Mouse (Mus musculus): Measurements from ENCODE around the gene Stxbp2.

The Stxbp2 gene

DNA sequence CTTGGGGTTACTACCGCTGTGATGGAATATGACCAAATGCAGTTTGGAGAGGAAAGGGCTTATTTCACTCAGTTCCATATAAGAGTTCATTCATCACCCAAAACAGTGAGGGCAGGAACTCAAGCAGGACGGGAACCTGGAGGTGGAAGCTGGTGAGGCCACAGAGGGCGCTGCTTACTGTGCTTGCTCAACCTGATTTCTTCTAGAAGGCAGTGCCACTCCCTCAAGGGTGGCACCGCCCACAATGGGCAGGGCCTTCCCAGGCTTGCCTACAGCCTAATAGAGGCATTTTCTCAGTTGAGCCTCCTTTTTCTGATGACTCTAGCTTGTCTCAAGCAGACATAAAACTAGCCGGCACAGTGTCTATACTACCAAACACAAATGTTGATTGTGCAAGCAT lies 15.0 kb downstream of the Stxbp2 start:
- DNase-seq: no peak

DNA sequence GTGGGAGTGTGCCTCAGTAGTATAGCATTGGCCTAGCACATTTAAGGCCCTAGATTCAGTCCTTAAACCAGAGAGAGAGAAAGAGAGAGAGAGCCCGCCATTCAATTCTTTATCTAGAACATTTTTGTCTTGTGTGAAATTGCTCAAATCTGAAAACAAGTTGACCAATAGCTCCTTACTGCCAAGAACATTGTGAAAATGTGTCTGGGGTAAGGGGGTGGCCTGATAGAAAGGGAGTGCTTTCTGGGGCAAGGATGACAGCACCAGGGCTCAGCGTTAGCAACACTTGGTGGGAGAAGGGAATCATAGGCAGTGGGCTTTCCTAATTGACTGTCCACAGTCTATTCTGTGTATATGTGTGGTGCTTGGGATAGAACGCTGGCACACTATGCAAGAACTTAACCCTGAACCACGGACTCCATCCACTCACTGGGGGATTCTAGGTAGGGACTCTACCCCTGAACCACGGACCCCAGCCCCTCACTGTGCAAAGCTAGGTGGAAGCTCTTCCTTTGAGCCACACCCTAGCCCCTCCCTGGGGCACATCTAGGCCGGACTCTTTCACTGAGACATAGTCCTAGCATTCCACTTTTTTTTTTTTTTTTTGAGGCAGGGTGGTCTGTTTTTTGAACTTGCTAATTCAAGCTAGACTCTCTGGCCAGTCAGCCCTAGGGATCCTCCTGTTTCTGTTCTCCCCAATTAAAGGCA lies 16.2 kb downstream of the Stxbp2 start:
- DNase-seq: no peak

DNA sequence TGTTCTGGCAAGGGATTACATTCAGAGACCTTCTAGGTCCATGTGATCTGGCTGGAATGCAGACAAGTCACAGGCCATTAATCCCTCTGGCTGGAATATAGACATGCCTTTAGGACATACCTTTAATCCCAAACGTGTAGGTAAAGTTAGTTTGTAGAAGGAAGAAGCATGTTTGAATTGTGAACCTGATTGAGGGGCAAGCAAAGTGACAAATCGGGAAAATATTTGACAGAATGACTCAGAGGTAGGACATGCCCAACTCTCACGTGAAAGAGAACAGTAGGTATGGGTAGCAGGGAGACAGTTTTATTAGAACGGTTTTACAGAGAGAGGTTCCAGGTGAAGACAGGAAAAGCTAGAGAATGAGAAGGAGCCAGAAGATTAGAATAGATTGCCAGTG lies 16.8 kb downstream of the Stxbp2 start:
- no peak for DNase-seq

DNA sequence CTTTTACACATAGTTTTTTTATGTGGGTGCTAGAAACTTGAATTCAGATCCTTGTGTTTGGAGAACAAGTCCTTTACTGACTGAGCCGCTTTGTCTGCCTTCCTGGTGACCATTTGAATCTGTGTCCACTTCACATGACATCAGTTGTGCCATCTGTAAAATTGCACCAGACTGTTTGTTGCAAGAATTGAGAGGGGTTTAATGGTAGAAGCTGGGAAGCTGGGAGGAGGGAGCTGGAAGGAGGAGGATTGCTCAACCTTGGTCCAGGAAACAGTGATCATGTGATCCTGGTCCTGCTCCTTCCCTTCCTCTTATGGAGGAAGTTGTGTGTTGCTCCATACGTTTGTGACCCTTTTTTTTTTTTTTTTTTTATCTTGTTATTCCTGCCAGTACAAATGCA lies 17.5 kb downstream of the Stxbp2 start:
- no peak for DNase-seq

DNA sequence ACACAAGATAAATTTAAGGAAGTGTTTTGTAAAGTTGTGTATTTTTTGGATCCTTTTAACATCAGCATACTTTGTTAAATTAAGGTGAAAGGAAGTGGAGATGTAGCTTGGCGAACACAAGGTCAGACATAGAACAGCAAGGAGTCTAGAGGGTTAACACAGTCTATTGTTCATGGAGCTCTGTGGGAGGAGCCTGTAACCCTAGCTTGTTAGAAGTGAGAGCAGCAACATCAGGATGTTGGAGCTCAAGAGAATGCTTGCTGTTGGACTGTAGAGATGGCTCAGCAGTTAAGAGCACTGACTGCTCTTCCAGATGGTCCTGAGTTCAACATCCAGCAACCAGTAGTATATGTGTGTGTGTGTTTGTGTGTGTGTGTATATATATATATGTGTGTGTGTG lies 18.2 kb downstream of the Stxbp2 start:
- no peak for DNase-seq

DNA sequence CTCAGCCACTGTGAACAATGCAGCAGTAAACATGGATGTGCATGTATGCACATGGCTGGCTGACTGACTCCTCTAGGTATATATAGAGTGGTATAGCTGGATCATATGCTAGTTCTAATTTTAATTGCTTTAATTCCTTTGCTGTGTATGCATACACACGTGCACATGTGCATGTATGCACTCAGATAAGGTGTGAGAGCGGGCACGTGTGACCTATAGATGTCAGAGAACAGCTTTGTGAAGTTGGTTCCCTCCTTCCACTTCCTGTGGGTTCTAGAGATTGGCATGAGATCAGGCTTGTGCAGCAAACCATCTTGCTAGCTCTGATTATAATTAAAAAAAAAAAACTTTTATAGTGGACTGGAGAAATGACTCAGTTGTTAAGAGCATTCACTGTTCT lies 22.1 kb downstream of the Stxbp2 start:
- no peak for DNase-seq

DNA sequence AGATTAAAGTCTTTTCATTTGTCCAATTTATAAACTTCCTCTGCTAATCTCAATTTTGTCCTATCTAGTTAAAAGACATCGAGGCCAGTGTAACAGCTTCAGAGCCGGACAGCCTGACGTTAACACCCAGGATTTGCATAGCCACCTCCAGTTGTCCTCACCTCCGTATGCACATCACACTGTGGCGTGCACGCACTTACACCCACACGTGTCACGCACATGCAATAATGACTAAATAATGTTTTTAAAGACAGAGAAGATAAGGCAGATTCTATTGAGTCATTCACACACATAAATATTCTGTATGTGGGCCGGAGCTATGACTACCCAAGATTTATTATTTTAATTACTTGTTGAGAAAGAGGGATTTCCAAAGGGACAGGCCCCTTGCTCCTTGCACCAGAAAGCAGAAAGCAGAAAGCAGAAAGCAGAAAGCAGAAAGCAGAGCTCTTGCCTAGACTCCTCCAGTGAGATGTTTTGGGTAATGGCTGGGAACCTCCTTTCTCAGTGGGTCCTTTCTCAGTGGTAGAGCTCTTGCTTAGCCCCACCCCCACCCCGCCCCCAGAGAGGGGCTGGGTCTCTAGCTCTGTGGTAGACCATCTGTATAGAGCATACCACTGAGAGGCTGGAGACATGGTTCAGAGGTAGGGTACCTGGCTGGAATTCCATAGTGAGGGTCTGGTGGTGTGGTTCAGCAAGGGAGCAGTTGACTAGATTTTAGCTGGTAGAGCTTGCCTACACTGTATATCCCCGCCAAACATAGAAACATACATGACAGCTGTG lies 24.2 kb downstream of the Stxbp2 start:
- no peak for DNase-seq

DNA sequence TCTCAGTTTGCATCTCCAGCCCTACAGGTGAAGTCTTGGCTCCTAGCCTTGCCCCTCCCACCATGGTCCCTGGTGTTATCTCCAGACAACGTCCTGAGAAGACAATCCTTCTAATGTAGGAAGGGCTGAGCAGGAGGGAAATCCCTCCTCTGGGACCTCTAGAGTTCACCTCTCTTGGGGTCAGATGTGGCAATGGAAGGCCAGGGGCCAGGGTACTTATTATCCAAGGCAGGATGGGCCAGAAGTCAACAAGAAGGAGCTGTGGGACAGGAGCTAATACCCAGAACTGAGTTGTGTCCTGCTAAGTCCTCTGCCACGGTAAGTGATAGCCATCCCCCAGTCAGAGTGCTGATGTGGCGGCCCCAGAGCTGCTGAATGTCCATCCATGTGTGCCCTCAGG lies 24.8 kb downstream of the Stxbp2 start, which contains the start of gene Retn:
TSS of gene Retn (plus strand) at position 245 of the 400 bp plus-strand sequence.
- no peak for DNase-seq

DNA sequence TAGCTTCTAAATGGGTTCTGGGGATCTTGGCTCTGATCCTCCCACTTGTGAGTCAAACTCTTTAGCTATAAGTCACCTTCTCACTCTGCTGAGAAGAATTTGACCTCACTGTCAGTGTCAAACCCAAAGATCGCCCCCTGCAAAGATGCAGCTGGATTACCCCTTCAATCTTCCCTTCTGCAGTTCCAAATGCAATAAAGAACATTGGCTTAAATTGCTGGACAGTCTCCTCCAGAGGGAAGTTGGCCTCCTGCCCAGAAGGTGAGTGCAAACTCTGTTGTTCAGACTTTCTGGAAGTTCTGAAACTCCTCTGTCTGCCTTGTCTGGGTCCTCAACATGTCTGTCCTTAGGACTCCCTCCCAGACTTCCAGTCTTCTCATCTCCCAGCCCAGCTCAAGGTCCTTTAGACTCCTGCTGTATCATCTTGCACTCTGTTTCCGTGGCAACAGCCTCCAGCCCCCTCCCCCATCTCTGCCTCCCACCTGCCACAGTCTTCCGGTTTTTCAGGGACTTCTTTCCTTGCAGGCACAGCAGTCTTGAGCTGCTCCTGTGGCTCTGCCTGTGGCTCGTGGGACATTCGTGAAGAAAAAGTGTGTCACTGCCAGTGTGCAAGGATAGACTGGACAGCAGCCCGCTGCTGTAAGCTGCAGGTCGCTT lies 26.1 kb downstream of the Stxbp2 start:
- DNase-seq: no peak

DNA sequence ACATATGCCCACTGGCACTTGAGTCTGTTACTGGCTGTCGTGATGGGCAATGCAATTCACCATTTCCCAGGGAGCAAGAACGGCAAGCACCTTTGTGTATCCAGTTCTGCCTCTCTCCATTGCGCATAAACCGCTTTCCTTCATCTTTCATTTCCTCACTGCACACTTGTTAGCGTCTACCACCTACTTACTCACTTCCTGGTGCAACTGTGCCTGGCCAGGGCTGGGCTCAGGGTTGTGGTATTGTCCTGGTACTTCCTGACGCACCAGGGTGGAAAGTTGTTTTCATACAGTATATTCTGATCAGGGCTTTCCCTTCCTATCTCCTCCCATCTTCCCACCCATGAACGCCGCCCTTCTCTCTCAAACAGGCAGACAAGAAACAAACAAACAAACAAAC lies 30.1 kb downstream of the Stxbp2 start:
- no peak for DNase-seq

DNA sequence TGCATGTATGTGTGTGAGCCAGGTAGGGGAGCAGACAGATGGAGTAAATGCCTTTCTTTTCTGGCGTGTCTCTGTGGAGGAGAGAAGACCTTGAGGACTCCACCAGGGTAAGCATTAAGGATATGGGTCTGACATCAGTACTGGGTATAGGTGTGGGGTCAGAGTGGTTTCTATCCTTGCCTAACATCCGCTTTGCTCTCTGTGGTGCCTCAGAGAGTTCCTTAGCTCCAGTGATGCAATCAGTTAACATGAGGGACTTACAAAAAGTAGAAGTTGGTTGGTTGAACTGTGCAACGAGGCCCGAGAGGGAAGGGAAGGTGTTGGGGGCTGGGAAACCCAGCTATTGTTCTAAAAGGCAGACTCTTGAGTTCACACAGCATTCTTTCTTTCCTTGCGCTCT lies 33.6 kb downstream of the Stxbp2 start:
- DNase-seq: no peak

DNA sequence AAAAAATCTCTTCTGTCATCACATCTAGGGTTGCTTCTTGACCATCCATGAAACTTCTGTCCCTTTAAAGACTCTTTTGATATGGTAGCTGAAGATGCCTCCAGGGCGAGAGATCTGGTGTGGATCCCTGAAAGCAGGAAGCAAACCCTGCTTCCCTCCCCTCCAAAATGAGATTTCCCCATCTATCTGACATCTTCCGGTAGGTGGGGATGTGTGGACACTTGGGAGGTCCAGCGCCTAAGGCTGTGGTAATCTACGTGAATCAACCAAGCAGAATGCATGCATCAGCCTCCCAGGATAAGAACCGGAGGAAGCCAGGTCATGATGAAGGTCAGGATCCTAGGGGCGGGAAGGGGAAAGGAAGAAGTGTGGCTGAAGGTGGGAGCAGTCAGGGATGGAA lies 34.8 kb downstream of the Stxbp2 start, which contains the start of gene Mcemp1:
TSS of gene Mcemp1 (plus strand) at position 248 of the 400 bp plus-strand sequence.
- DNase-seq: no peak

DNA sequence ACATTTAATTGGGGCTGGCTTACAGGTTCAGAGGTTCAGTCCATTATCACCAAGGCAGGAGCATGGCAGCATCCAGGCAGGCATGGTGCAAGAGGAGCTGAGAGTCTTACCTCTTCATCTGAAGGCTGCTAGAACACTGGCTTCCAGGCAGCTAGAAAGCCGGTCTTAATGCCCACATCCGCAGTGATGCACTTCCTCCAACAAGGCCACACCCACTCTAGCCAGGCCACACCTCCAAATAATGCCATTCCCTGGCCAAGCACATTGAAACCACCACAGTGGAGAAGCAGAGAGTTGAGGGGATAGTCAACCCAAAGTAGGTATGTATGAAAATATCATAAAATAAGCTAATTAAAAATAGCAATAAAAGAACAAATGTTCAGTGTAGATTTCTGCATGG lies 39.6 kb downstream of the Stxbp2 start:
- peak; percentile 26 for DNase-seq

DNA sequence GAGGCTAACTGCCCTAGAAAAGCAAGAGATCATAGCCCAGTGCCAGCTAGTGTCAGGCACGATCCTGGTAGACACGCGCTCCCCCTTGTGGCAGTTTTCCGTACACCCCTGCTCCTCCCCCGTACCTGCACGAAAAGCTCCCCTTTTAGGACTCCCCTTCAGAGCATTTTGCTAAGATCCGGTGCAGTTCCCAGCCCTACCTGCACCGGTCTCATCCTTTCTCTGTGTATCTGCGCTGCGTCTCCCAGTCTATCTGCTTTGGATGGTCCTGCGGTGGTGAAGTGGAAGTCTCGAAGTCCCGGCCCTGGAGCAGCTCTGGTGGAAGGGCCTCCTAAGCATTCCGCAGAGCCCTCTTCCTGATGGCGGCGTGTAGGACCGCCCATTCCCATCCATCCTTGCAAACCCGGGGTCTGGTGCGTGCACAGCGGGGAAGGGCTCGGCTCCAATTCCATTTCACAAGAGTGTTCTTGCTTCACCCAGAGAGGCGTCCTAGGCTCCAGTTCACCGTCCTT lies 41.3 kb downstream of the Stxbp2 start, which contains the start of gene Fcor:
TSS of gene Fcor (minus strand) at position 383 of the 512 bp plus-strand sequence.
- DNase-seq: peak; percentile 96

DNA sequence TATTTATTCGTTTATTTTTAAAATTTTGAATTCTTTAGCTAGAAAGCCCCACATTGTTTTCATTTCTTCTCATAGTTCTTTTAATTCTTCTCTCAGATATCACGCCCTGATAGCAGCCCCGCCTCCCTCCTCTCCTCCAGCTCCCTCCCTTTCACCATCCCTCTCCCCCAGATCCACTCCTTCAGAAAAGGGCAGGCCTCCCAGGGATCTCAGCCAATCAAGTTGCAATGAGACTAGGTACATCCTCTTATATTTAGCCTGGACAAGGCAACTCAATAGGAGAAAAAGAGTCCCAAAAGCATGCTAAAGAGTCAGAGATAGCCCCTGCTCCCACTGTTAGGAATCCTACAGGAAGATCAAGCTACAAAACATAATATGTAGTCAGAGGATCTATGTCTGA lies 43.9 kb downstream of the Stxbp2 start:
- peak; percentile 24 for DNase-seq

DNA sequence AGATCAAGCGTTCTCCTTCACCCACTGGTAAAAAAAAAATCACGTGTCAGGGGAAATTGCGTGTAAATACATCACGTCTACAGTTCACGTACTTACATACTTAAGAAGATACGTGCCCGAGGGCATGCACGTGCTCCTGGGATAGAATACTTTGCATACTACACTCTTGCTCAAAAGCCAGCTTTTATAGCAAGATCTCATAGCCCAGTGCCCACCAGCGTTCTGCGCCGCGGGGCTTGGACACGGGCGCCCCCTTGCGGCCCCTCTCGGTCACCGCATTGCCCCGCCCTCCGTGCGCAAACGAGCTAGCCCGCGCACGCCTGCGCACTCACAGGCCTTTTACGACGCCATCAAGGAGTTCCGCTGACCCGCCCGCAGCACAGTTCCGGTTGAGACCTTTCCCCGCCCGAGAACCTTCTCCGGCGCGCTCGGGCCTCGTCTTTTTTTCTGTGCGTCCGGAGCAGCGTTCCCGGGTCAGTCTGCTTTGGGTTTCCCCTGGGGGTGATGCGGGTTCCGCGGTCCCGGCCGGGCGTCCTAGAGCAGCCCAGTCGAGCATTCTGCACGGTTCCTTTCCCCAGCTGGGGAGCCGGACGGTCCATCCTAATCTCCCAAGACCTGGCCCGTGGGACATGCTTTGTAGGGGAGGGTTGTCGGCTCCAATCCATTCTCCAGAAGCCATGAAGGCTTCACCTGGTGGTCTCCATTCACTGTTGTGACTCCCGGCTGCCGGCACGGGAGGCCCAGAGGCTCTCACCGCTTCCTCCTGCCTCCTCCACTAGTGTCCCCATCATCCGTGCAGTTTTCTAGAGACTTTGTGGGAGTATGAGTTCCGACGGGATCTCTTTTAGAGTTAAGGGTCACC lies 45.6 kb downstream of the Stxbp2 start, which contains the start of gene Trappc5:
TSS of gene Trappc5 (plus strand) at position 169 of the 862 bp plus-strand sequence.
- DNase-seq: peak; percentile 96

DNA sequence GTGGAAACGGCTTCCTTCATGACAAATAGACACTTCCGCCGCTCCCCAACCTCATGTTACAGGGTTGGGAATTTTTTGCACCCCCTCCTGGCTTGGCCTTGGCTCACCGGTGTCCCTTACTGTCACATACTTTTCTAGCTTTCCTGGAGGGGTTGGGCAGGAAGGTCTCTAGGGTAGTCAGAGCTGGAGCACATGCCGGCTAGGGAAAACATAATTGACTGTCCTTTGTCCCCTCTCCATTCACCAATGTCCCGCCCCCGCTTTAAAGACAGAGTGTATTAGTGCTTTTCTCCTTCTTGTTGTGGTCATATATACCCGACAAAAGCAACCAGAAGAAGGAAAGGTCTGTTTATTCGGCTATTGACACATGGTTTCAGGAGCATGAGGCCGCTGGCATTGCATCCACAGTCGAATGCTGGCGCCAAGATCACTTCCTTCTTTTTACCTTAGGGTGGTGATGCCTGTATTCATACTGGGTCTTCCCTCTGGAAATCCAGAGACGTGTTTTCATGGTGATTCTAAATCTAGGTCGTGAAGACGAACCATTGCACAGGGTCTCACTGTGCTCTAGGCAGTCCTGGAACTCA lies 46.3 kb downstream of the Stxbp2 start:
- no peak for DNase-seq

DNA sequence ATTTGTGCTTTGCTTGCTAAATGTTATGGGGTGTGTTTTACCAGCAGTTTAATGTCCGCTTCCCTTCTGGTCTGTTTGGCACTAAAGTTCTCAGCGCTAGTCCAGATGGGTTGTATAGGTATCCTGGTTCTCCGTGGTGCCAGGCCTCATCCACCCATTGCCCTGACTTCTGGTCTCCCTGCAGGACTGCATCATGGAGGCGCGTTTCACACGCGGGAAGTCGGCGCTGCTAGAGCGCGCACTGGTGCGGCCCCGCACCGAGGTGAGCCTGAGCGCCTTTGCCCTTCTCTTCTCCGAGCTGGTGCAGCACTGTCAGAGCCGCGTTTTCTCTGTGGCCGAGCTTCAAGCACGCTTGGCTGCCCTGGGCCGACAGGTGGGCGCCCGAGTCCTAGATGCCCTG lies 48.1 kb downstream of the Stxbp2 start:
- DNase-seq: no peak

DNA sequence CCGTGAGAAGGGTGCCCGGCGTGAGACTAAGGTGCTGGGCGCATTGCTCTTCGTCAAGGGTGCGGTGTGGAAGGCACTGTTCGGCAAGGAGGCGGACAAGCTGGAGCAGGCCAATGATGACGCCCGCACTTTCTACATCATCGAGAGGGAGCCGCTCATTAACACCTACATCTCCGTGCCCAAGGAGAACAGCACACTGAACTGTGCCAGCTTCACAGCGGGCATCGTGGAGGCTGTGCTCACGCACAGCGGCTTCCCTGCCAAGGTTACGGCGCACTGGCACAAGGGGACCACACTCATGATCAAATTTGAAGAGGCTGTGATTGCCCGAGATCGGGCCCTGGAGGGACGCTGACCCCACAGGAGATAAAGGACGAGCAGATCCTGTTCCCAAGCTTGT lies 48.5 kb downstream of the Stxbp2 start:
- DNase-seq: peak; percentile 64

DNA sequence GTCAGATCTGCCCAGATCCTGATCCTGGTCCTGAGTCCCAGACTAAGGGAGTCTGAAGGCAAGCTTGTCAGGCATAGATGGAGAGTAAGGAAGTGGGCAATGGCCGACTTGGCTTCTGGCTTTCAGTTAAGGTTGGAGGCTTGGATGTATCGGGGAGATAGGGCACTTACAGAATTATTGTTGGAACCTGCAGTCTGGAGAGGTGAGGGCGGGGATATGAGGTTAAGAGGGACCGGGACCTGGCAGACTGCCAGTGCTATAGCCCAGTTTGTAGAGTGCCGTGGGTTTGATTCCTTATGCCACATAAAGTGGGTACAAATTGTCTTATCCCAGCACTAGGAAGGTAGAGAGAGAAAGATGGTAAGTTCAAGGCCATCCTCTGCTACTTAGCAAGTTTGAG lies 48.9 kb downstream of the Stxbp2 start:
- peak; percentile 53 for DNase-seq

DNA sequence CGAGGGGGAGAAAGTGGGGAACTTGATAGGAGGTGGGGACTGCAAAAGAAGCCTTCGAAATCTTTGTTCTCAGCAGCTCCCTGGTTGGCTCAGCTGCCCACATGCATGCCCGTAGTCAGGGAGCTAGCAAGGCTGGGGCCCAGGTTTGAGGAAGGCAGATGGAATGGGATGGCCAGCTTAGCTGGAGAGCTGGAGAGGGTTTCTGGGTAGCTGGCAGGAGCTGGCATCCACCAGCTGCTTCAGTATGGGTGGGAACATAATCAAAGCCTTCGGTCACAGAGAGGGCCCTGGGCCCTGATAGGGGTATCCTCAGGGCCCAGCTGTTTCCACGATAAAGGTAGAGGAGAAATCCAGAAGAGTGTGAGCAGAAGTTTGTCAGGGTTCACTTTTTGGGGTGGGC lies 51.7 kb downstream of the Stxbp2 start:
- peak; percentile 38 for DNase-seq

Data from cerebellum, adult 9-10 months (tissue).